In the genomic region with DNA sequence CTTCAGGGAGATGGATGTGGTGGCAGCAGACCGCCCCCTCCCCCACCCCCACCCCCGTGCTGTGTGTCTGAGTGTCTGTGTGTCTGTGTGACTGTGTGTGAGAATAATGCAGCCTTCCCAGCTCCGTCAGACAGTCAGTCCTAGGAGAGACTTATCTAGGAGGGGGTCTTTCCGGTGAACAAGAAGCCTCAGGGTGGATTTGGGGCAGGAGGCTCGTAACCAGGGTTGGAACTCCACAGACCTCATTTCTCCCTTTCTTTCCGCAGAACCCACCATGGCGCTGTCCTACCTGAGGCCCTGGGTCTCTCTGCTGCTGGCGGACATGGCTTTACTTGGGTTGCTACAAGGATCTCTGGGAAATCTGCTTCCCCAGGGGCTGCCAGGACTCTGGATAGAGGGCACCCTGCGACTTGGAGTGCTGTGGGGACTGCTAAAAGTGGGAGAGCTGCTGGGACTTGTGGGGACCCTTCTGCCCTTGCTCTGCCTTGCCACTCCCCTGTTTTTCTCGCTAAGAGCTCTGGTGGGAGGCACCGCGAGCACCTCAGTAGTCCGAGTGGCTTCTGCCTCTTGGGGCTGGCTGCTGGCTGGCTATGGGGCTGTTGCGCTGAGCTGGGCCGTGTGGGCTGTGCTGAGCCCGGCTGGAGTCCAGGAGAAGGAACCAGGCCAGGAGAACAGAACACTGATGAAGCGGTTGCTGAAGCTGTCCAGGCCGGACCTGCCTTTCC, we compare ENCODE assay signal across 8 mouse cellular contexts. TPM values are rescaled to one million over a fixed set of nuclear protein-coding genes. Genes with fewer than 3 reads are reported as not detected.
A peak's percentile ranks its signal among the peaks of the same experiment; 100 is the strongest.
DNase-seq lines count a peak whose midpoint lies in the region; ATAC-seq and TF ChIP-seq lines count a peak whose summit lies in the region.

No protein-coding gene starts in this region.

- peaks cover 5% of the 10 kb centered on the region; the same call in 1 of the 2 replicates for H3K27me3 ChIP-seq in G1E (ENCODE audit: insufficient read depth, low read length)
- H3K27me3 ChIP-seq in forebrain, embryonic 11.5 days (ENCODE audit: control insufficient read depth, insufficient read depth, low read length) = peaks cover 18% of the 10 kb centered on the region
- H3K27me3 ChIP-seq in hindbrain, embryonic 10.5 days (ENCODE audit: insufficient read depth, poor library complexity, severe bottlenecking) = peaks cover 76% of the 10 kb centered on the region
- no peaks in the 10 kb centered on the region for H3K27me3 ChIP-seq in liver, embryonic 16.5 days (ENCODE audit: control insufficient read depth, insufficient read depth, low read depth, low read length)
- H3K27me3 ChIP-seq in stomach, embryonic 14.5 days (ENCODE audit: control insufficient read depth, insufficient read depth, low read length) = 0 out of 2 replicates have a peak, but pooled peaks cover 3% of the 10 kb centered on the region

- peaks cover 64% of the 10 kb centered on the region for H3K4me1 ChIP-seq in G1E (ENCODE audit: insufficient read depth, low read depth, low read length)
- peaks cover 4% of the 10 kb centered on the region for H3K4me1 ChIP-seq in forebrain, embryonic 11.5 days (replicated peaks; ENCODE audit: control insufficient read depth, insufficient read depth, low read length)
- peaks cover 13% of the 10 kb centered on the region for H3K4me1 ChIP-seq in hindbrain, embryonic 10.5 days (replicated peaks)
- peaks cover 14% of the 10 kb centered on the region for H3K4me1 ChIP-seq in liver, embryonic 16.5 days (ENCODE audit: control insufficient read depth, low read depth, low read length)
- 0 out of 2 replicates have a peak, but pooled peaks cover 7% of the 10 kb centered on the region for H3K4me1 ChIP-seq in stomach, embryonic 14.5 days (ENCODE audit: control insufficient read depth, insufficient read depth, low read length)

- TF ChIP-seq CTCF in G1E (IDR thresholded peaks at IDR 0.05; ENCODE audit: low read depth, low read length) = no peak

- peak overlapping the region; percentile 86 for H3K4me2 ChIP-seq in forebrain, embryonic 11.5 days (ENCODE audit: low read depth, low read length, severe bottlenecking)
- peak overlapping the region; percentile 95 for H3K4me2 ChIP-seq in liver, embryonic 16.5 days (ENCODE audit: low read depth, low read length)
- peak overlapping the region; percentile 97 for H3K4me2 ChIP-seq in stomach, embryonic 14.5 days (replicated peaks; ENCODE audit: low read depth, low read length)

- DNase-seq in cerebellum, adult 18-20 months = peak; percentile 25 to 33
- no peak for DNase-seq in cerebellum, adult 11-12 months
- peak; percentile 49 for DNase-seq in G1E (ENCODE audit: low spot score)
- DNase-seq in forebrain, embryonic 11.5 days (ENCODE audit: low spot score) = no peak
- DNase-seq in hindbrain, embryonic 10.5 days (ENCODE audit: low spot score) = no peak
- DNase-seq in frontal cortex, postnatal 36 days (ENCODE audit: low spot score in 2 of 2) = no peak

- ATAC-seq in G1E (ENCODE audit: extremely low read depth, insufficient number of reproducible peaks, low FRiP score, poor library complexity, severe bottlenecking) = no peak
- ATAC-seq in forebrain, embryonic 11.5 days (replicated peaks; ENCODE audit: low FRiP score) = no peak
- peak; percentile 31; the same call in 1 of the 2 replicates for ATAC-seq in liver, embryonic 16.5 days (ENCODE audit: low read depth)
- ATAC-seq in stomach, embryonic 14.5 days (ENCODE audit: insufficient number of reproducible peaks, insufficient read depth, low FRiP score, low read depth) = no peak

- peak overlapping the region; percentile 95 for H3K4me3 ChIP-seq in G1E (ENCODE audit: low read depth, low read length)
- peak overlapping the region; percentile 50 for H3K4me3 ChIP-seq in forebrain, embryonic 11.5 days (ENCODE audit: low read depth, low read length)
- H3K4me3 ChIP-seq in hindbrain, embryonic 10.5 days = peak overlapping the region; percentile 78
- H3K4me3 ChIP-seq in liver, embryonic 16.5 days (ENCODE audit: low read depth, low read length) = peak overlapping the region; percentile 85
- H3K4me3 ChIP-seq in stomach, embryonic 14.5 days (ENCODE audit: low read depth, low read length) = peak overlapping the region; percentile 70

- 13% methylated on average over 18 of the region's 18 CpGs for WGBS in forebrain, embryonic 11.5 days
- WGBS in hindbrain, embryonic 10.5 days = 13% methylated on average over 18 of the region's 18 CpGs
- WGBS in liver, embryonic 16.5 days (ENCODE audit: insufficient replicate concordance) = 10% methylated on average over 18 of the region's 18 CpGs
- 15% methylated on average over 18 of the region's 18 CpGs for WGBS in stomach, embryonic 14.5 days

- peaks cover 3% of the 10 kb centered on the region for H3K9me3 ChIP-seq in G1E (replicated peaks)
- H3K9me3 ChIP-seq in forebrain, embryonic 11.5 days (ENCODE audit: control insufficient read depth, low read length) = no peaks in the 10 kb centered on the region
- peaks cover 3% of the 10 kb centered on the region; the same call in 1 of the 2 replicates for H3K9me3 ChIP-seq in hindbrain, embryonic 10.5 days
- no peaks in the 10 kb centered on the region for H3K9me3 ChIP-seq in liver, embryonic 16.5 days (replicated peaks; ENCODE audit: control insufficient read depth, low read length)
- H3K9me3 ChIP-seq in stomach, embryonic 14.5 days (ENCODE audit: control insufficient read depth, low read depth, low read length) = no peaks in the 10 kb centered on the region

- peak overlapping the region; percentile 57 for H3K9ac ChIP-seq in forebrain, embryonic 11.5 days (ENCODE audit: low read length)
- H3K9ac ChIP-seq in liver, embryonic 16.5 days (ENCODE audit: low read depth, low read length) = peak overlapping the region; percentile 84
- peak overlapping the region; percentile 50 for H3K9ac ChIP-seq in stomach, embryonic 14.5 days (replicated peaks; ENCODE audit: low read depth, low read length)

- peaks cover 39% of the 10 kb centered on the region for H3K36me3 ChIP-seq in G1E (replicated peaks)
- H3K36me3 ChIP-seq in forebrain, embryonic 11.5 days (ENCODE audit: control insufficient read depth, insufficient read depth, low read length) = no peaks in the 10 kb centered on the region
- no peaks in the 10 kb centered on the region for H3K36me3 ChIP-seq in hindbrain, embryonic 10.5 days
- H3K36me3 ChIP-seq in liver, embryonic 16.5 days (ENCODE audit: control insufficient read depth, insufficient read depth) = no peaks in the 10 kb centered on the region
- H3K36me3 ChIP-seq in stomach, embryonic 14.5 days (ENCODE audit: control insufficient read depth, insufficient read depth, low read length) = no peaks in the 10 kb centered on the region

- no peak overlapping the region for H3K27ac ChIP-seq in forebrain, embryonic 11.5 days (ENCODE audit: low read depth, low read length)
- H3K27ac ChIP-seq in hindbrain, embryonic 10.5 days = no peak overlapping the region
- peak overlapping the region; percentile 60 for H3K27ac ChIP-seq in liver, embryonic 16.5 days (ENCODE audit: low read length)
- H3K27ac ChIP-seq in stomach, embryonic 14.5 days (ENCODE audit: low read length) = no peak overlapping the region

RNA-seq across cellular contexts. Expression of a gene that starts 1.9 kb away (rescaled TPM):
- total RNA-seq in G1E (2014; fragmentation: Nextera tagmentation) (7.8 and 8.7 TPM in 2 replicates), G1E (2017) (12.0 and 13.4 TPM in 2 replicates)
- 56.4 and 58.9 TPM in 2 replicates for polyA plus RNA-seq in G1E (2012)
- polyA plus RNA-seq in forebrain, embryonic 11.5 days (2014; fragmentation: Nextera tagmentation; extraction: Ambion mirVana) = 0.11 and 0.41 TPM in 2 replicates
- polyA plus RNA-seq in hindbrain, embryonic 10.5 days (2016; fragmentation: Nextera tagmentation; extraction: Ambion mirVana) = 0.27 and 1.4 TPM in 2 replicates
- polyA plus RNA-seq in liver, embryonic 16.5 days (2015; fragmentation: Nextera tagmentation; extraction: Ambion mirVana) = 6.7 TPM in 2 replicates
- 1.6 and 2.4 TPM in 2 replicates for polyA plus RNA-seq in stomach, embryonic 14.5 days (2014; fragmentation: Nextera tagmentation; extraction: Ambion mirVana)

RNA-seq across cellular contexts. Expression of a gene that starts 7.7 kb away (rescaled TPM):
- not detected in 2 replicates for total RNA-seq in G1E (2014; fragmentation: Nextera tagmentation)
- 0.06 and 0.11 TPM in 2 replicates for total RNA-seq in G1E (2017)
- polyA plus RNA-seq in G1E (2012) = 0.15 and 0.25 TPM in 2 replicates
- 1.5 and 1.6 TPM in 2 replicates for polyA plus RNA-seq in forebrain, embryonic 11.5 days (2014; fragmentation: Nextera tagmentation; extraction: Ambion mirVana)
- polyA plus RNA-seq in hindbrain, embryonic 10.5 days (2016; fragmentation: Nextera tagmentation; extraction: Ambion mirVana) = 1.2 and 1.8 TPM in 2 replicates
- 17.7 and 18.5 TPM in 2 replicates for polyA plus RNA-seq in liver, embryonic 16.5 days (2015; fragmentation: Nextera tagmentation; extraction: Ambion mirVana)
- 5.9 and 8.3 TPM in 2 replicates for polyA plus RNA-seq in stomach, embryonic 14.5 days (2014; fragmentation: Nextera tagmentation; extraction: Ambion mirVana)

RNA-seq across cellular contexts. Expression of a gene that starts 17.6 kb away (rescaled TPM):
- total RNA-seq in G1E (2014; fragmentation: Nextera tagmentation) (not detected in 2 replicates), G1E (2017) (3.7 and 4.8 TPM in 2 replicates)
- polyA plus RNA-seq in G1E (2012) = 1.5 and 1.9 TPM in 2 replicates
- polyA plus RNA-seq in forebrain, embryonic 11.5 days (2014; fragmentation: Nextera tagmentation; extraction: Ambion mirVana) = 0.99 and 1.6 TPM in 2 replicates
- 0.66 and 0.97 TPM in 2 replicates for polyA plus RNA-seq in hindbrain, embryonic 10.5 days (2016; fragmentation: Nextera tagmentation; extraction: Ambion mirVana)
- polyA plus RNA-seq in liver, embryonic 16.5 days (2015; fragmentation: Nextera tagmentation; extraction: Ambion mirVana) = 9.6 and 9.7 TPM in 2 replicates
- 3.4 and 4.4 TPM in 2 replicates for polyA plus RNA-seq in stomach, embryonic 14.5 days (2014; fragmentation: Nextera tagmentation; extraction: Ambion mirVana)

RNA-seq across cellular contexts. Expression of a gene that starts 17.8 kb away (rescaled TPM):
- total RNA-seq in G1E (2014; fragmentation: Nextera tagmentation) = 6.5 and 6.8 TPM in 2 replicates
- 7.2 and 11.0 TPM in 2 replicates for total RNA-seq in G1E (2017)
- 7.4 and 7.6 TPM in 2 replicates for polyA plus RNA-seq in G1E (2012)
- polyA plus RNA-seq in forebrain, embryonic 11.5 days (2014; fragmentation: Nextera tagmentation; extraction: Ambion mirVana) = 1.6 and 1.7 TPM in 2 replicates
- polyA plus RNA-seq in hindbrain, embryonic 10.5 days (2016; fragmentation: Nextera tagmentation; extraction: Ambion mirVana) = 1.7 TPM in 2 replicates
- polyA plus RNA-seq in liver, embryonic 16.5 days (2015; fragmentation: Nextera tagmentation; extraction: Ambion mirVana) = 3.8 and 4.2 TPM in 2 replicates
- 5.2 and 7.2 TPM in 2 replicates for polyA plus RNA-seq in stomach, embryonic 14.5 days (2014; fragmentation: Nextera tagmentation; extraction: Ambion mirVana)

RNA-seq across cellular contexts. Expression of a gene that starts 33.5 kb away (rescaled TPM):
- total RNA-seq in G1E (2014; fragmentation: Nextera tagmentation) = not detected in 2 replicates
- 0.11 TPM in 1 of 2 replicates, not detected in the other for total RNA-seq in G1E (2017)
- not detected in 2 replicates for polyA plus RNA-seq in G1E (2012)
- polyA plus RNA-seq in forebrain, embryonic 11.5 days (2014; fragmentation: Nextera tagmentation; extraction: Ambion mirVana) = not detected in 2 replicates
- polyA plus RNA-seq in hindbrain, embryonic 10.5 days (2016; fragmentation: Nextera tagmentation; extraction: Ambion mirVana) = 0.24 TPM in 1 of 2 replicates, not detected in the other
- 0.44 and 0.54 TPM in 2 replicates for polyA plus RNA-seq in liver, embryonic 16.5 days (2015; fragmentation: Nextera tagmentation; extraction: Ambion mirVana)
- 0.54 TPM in 1 of 2 replicates, not detected in the other for polyA plus RNA-seq in stomach, embryonic 14.5 days (2014; fragmentation: Nextera tagmentation; extraction: Ambion mirVana)

Comparison
In these comparisons a context has a peak if more than half of its experiments do, and no peak if none do; other contexts are left out.
1. DNase-seq: peak in cerebellum, adult 18-20 months (2 of 2) and G1E (single experiment); none in cerebellum, adult 11-12 months (single experiment), forebrain, embryonic 11.5 days (single experiment), hindbrain, embryonic 10.5 days (single experiment) and frontal cortex, postnatal 36 days (0 of 2).
2. Peak in every context shown above with its lines, with median percentiles within 50 percentile points of each other: H3K4me3 ChIP-seq, H3K4me2 ChIP-seq and H3K9ac ChIP-seq.